Mouse (Mus musculus): Measurements from ENCODE around the gene Ets1. TPM values are rescaled to one million over a fixed set of nuclear protein-coding genes. Genes with fewer than 3 reads are reported as not detected.

Ets1 gene
- total RNA-seq, 2 experiments from 2014 or later, result 8.7 to 9.8 TPM

DNA sequence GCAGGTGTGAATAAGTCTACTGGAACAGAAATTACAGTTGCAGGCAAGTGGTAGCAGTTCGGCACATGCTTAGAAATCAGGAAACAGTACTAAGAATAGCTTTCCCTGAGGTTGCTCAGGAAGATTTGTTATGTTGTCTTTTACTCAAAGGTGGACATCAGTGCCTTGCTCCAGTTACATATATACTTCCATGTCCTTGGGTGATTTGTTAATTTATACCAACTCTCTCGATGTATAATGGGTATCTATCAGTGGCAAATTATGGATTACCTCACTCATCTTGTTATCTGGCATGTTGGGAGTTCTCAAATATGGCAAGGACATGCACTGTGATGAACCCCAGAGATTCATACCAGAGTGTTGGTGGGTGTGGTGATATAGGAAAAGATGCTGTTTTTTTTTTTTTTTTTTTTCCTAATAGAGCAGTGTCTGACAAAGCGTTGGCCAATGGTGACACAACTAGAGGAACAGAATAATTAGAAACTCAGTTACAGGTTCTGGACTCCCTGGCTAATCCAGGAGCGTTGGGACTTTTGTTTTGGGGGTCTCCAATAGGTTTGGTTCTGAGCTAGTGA is 59.0 kb downstream of the Ets1 start:
- no peak for DNase-seq (ENCODE audit: low spot score in 2 of 2)

GRCm38 (mm10) chr9:32695492-32696190 is 59.6 kb downstream of the Ets1 start:
- peak; percentile 87 to 92 for DNase-seq (ENCODE audit: low spot score in 2 of 2)

DNA sequence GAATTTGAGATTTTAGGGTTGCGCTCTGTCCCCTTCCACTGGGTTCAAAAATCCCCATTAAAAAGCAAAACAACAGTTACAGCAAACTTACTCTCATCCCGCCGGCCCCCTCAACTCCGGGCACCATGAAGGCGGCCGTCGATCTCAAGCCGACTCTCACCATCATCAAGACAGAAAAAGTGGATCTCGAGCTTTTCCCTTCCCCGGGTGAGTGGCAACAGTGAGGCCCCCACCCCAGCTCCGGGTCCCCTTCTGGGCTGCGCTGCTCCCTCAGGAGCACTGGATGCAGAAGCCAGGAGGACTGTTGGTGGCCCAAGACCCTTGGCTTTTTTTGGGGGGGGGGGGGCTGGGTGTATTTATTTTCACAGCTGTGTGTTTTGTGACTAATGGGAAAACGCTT is 60.2 kb downstream of the Ets1 start:
- no peak for DNase-seq (ENCODE audit: low spot score in 2 of 2)

GRCm38 (mm10) chr9:32696717-32697116 is 60.7 kb downstream of the Ets1 start:
- DNase-seq (ENCODE audit: low spot score in 2 of 2), result peak in 1 of 2 experiments; percentile 16

DNA sequence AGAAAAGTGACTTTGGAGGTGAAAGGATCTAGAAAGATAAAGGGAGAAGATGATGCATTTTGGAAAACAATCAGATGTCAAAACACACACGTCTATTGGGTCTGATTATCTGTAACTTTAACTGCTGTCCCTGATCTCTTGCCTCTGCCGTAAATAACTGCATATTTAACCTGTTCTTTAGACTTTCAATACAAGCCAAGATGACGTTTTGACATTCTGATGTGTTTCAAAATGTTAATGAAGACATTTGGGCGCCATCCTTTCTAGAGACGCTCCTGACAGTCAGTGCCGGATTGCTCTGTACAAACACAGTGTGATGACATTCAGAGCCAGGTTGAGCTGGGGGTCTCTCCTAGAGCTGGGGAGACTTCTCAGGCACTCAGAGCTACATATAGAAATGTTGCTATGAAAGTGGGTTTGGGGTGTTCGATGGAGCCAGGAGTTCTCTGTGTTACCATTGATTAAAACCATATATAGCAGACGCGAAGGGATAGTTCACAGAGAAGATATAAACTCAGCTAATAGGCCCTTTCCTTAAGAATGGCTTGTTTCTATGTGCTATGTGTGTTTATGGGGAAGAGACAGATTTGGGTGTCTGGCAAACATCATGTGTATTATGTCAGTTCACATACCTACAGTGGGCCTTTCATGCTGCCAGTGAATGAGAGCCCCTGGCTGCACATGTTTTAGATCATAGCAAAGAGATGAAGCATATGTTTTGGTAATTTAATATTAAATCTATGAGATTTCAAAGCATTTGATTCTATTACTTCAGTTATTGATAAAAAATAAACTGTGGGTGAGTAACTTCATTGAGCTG is 61.5 kb downstream of the Ets1 start:
- no peak for DNase-seq (ENCODE audit: low spot score in 2 of 2)

- DNase-seq (ENCODE audit: low spot score in 2 of 2), result no peak
Measured at GRCm38 (mm10) chr9:32698766-32699165, 62.7 kb downstream of the Ets1 start.

DNA sequence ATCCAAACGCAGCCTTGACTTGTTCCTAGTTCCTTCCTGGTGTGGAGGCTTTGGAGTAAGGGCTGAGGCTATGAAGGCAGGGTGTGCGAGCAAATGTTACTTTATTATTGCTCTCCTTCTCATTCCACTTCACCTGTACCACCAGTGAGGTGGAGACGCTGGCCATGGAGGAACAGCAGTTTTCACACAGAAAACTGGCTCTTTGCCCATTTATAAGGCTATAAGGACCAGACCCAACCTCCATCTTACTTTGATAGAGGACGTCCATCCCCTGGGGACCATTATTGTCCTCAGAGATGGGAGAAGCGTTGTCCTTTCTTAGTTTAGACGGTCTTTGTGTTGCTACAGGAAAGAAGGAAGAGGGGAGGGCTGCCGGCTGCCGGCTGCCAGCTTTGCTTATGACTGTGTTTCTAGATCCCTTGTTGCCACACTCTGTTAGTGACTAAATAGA is 63.4 kb downstream of the Ets1 start:
- DNase-seq (ENCODE audit: low spot score in 2 of 2), result no peak

DNA sequence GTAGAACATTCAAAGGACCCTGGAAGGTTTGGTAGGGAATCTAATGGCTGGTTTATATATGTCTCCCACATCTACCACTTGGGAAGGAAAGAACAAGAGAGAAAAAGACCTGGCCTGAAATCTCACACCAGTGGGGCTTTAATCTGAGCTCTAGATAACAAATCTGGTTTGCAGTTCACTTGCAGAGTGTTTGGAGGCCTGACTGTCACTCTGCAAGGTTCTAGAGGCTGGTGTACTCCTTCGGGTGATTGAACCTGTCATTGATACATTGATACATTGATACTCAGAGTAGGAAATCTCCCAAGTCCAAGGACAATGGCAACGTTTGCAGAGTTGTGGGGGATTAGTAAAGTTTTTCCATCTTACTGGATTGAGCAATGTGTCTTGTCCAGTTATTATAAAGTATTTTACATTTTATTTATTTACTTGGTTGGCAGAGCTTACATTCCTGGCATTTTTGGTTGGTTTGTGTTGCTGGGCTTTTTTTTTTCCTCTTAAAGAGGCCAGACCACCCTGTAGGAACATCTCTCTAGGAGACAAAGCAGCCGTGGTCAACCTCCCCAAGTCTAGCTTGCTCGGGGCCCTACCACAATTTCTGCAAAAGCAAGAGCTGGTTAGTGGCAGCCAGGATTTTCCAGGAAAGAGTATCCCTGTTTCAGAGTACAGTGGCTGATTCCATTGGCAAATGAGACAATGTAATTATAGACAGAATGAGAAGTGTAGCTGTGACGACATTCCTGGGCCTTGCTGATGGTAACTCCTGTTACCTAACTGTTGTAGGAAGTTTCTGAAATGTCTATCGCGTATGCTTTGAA is 64.3 kb downstream of the Ets1 start:
- DNase-seq (ENCODE audit: low spot score in 2 of 2), result no peak

- DNase-seq (ENCODE audit: low spot score in 2 of 2), result no peak
Measured at GRCm38 (mm10) chr9:32701126-32701997, 65.3 kb downstream of the Ets1 start.

- DNase-seq (ENCODE audit: low spot score in 2 of 2), result no peak
Measured at GRCm38 (mm10) chr9:32701998-32702305, 65.9 kb downstream of the Ets1 start.

DNA sequence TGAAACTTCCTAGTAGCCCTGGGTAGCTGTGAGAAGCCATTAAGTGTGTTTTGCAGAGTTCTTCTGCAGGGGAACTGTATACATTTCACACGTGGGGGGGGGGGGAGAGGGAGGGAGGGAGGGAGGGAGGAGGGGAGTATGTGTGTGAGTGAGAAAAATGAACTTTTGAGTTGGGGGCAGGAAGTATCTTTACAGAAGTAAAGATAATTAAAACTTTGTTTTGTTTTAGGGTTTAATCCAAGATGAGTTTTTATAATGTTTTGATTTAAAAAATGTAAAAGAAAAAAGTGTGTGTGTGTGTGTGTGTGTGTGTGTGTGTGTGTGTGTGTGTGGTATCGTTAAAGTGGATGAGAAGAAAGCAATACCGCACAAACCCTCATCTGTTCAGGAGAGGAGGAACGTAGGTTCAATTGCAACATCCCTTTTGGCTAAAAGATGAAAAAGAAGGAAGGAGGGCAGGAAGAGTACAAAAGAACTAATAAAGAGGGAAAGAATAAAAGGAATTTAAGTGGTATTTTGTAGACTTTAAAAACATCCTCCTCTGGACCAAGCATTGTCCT is 66.9 kb downstream of the Ets1 start:
- DNase-seq (ENCODE audit: low spot score in 2 of 2), result no peak

GRCm38 (mm10) chr9:32703976-32704745 is 68.1 kb downstream of the Ets1 start:
- no peak for DNase-seq (ENCODE audit: low spot score in 2 of 2)

- no peak for DNase-seq (ENCODE audit: low spot score in 2 of 2)
Measured at GRCm38 (mm10) chr9:32705827-32706478, 69.9 kb downstream of the Ets1 start.

DNA sequence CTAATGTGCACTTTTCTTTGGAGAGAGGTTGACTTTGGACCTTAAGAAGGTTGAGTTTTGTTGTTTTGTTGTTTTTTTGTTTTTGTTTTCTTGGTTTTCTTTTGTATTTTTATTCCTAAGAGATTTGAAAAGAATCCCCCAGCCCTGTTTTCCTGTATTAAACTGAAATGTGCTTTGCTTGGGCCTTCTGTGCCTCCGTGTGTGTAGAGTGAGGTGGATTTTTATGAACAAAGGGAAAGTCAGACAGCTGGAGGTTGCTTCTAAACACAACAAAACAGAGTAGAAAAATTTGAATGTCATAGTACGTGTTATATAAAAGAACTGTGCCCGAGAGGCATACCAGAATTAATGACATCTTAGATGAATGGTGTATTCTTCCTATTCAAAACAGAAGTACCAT is 71.4 kb downstream of the Ets1 start:
- no peak for DNase-seq (ENCODE audit: low spot score in 2 of 2)

DNA sequence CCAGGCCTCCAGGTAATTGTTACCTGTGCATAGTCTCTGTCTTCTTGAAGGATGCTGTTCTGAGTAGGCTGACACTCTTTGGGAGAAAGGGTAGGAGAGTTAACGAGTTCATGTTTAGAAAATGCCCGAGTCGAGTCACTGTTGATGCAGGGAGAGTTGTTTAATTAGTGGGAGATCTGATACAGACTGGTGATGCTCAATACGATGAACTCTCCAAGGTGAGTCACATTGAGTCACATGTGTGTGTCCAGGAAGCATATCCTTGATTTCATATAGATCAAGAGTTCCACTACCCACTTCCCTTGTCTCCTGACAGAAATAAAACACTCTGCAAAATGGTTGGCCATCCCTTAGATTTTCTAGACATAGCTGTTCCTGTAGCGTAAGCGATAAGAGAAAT is 72.5 kb downstream of the Ets1 start:
- DNase-seq (ENCODE audit: low spot score in 2 of 2), result no peak

DNA sequence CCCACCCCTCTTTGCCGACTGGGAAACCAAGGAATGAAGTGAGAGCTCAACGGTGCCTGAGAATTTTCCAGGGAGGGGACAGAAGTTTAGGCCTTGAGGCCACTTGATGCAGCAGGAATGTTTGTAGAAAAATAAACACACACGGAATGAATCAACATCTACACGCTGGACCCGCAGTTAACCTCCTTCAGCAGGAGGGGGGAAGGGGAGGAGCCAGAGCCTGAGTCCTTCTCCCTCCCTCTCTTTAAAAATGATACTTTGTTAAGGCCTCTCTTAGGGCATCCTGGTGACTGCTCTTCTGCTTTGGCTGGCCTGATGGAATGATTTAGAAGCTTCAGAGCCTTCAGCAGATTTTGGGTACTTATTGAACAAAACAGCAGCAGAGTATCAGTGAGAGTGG is 73.3 kb downstream of the Ets1 start:
- no peak for DNase-seq (ENCODE audit: low spot score in 2 of 2)

- no peak for DNase-seq (ENCODE audit: low spot score in 2 of 2)
Measured at GRCm38 (mm10) chr9:32709764-32710734, 74.0 kb downstream of the Ets1 start.

Measured in left cerebral cortex, adult 18-20 months (tissue).